28 mouse cellular contexts compared by ENCODE assay signal in the genomic region with DNA sequence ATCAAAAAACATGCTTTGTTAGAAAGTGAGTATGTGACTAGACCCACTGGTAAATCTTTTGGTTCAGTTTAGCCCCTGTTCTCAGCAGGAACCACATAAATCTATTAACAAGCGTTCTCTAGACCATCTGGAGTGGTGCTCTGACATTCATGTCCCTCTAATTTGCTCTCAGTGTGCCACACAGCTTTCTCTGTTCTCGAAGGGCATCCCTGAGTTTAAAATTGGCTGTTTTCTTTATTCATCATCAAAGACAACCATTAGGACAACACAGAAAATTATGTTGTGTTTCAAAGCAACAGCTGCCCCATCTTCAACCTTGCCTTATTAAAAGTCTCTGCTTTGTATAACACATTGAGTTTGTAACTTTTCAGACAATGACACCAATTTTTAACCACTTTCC.
"Had no signal": no experiment of that assay in that cellular context is flagged by ENCODE, and none has a peak within 500 bp of the region (broad histone marks: within the 10 kb centered on the region; RNA-seq: fewer than 3 reads in every experiment).

No protein-coding gene starts in this region.

- H3K9me3 ChIP-seq: heart, embryonic 13.5 days; heart, embryonic 15.5 days; hindbrain, embryonic 13.5 days; hindbrain, embryonic 15.5 days; kidney, embryonic 15.5 days; limb, embryonic 13.5 days; limb, embryonic 15.5 days; liver, embryonic 12.5 days had no signal

- DNase-seq: gastrocnemius, adult 2 months; gastrocnemius, postnatal 10 days; gastrocnemius, postnatal 25 days; heart, adult 11 months; heart, adult 2 months; heart, postnatal 14 days; heart, postnatal 36 days; kidney, adult 11 months; kidney, adult 2 months; kidney, adult 9 months; kidney, postnatal 14 days; kidney, postnatal 36 days; layer of hippocampus, adult 9-11 months; layer of hippocampus, postnatal 36 days; left cerebral cortex, postnatal 4 days had no signal

- H3K4me3 ChIP-seq: gastrocnemius, adult 2 months; heart, adult 2 months; heart, embryonic 13.5 days; heart, embryonic 15.5 days; hindbrain, embryonic 13.5 days; hindbrain, embryonic 15.5 days; kidney, embryonic 15.5 days; limb, embryonic 13.5 days; limb, embryonic 15.5 days; liver, embryonic 12.5 days had no signal

- H3K27me3 ChIP-seq: heart, embryonic 13.5 days; heart, embryonic 15.5 days; hindbrain, embryonic 13.5 days; hindbrain, embryonic 15.5 days; kidney, embryonic 15.5 days; limb, embryonic 13.5 days; limb, embryonic 15.5 days; liver, embryonic 12.5 days had no signal

- H3K4me2 ChIP-seq: heart, embryonic 11.5 days; heart, embryonic 13.5 days; heart, embryonic 15.5 days; hindbrain, embryonic 13.5 days; hindbrain, embryonic 15.5 days; kidney, embryonic 15.5 days; limb, embryonic 13.5 days; limb, embryonic 15.5 days; liver, embryonic 12.5 days had no signal

- H3K36me3 ChIP-seq: heart, embryonic 13.5 days; heart, embryonic 15.5 days; hindbrain, embryonic 13.5 days; hindbrain, embryonic 15.5 days; kidney, embryonic 15.5 days; limb, embryonic 13.5 days; limb, embryonic 15.5 days; liver, embryonic 12.5 days had no signal

- H3K27ac ChIP-seq: gastrocnemius, adult 2 months; heart, adult 2 months; heart, embryonic 13.5 days; heart, embryonic 15.5 days; hindbrain, embryonic 13.5 days; hindbrain, embryonic 15.5 days; hindbrain, postnatal 0 days; kidney, embryonic 15.5 days; kidney, postnatal 0 days; limb, embryonic 13.5 days; limb, embryonic 15.5 days; liver, embryonic 12.5 days; liver, embryonic 14.5 days had no signal

- H3K9ac ChIP-seq: heart, embryonic 13.5 days; heart, embryonic 15.5 days; hindbrain, embryonic 13.5 days; hindbrain, embryonic 15.5 days; kidney, embryonic 15.5 days; limb, embryonic 13.5 days; limb, embryonic 15.5 days; liver, embryonic 12.5 days; liver, embryonic 14.5 days had no signal

- ATAC-seq: hindbrain, postnatal 0 days; intestine, embryonic 16.5 days; liver, embryonic 12.5 days had no signal

- H3K4me1 ChIP-seq: heart, embryonic 13.5 days; heart, embryonic 15.5 days; hindbrain, embryonic 13.5 days; hindbrain, embryonic 15.5 days; kidney, embryonic 15.5 days; limb, embryonic 13.5 days; limb, embryonic 15.5 days; liver, embryonic 12.5 days had no signal
